Mouse (Mus musculus) mouse trophoblast stem cell (cell line): ENCODE results near the gene Lsm11.

ENCODE experiments used
- in situ Hi-C, 2 experiments: fragments of 300-500 bp; cut with MseI, MboI; formaldehyde crosslinking; loops; 2 replicates in 1 of 2; 3 replicates in 1 of 2; pipeline ENCODE4 v1.15.1; 2025

Gene Lsm11

DNA sequence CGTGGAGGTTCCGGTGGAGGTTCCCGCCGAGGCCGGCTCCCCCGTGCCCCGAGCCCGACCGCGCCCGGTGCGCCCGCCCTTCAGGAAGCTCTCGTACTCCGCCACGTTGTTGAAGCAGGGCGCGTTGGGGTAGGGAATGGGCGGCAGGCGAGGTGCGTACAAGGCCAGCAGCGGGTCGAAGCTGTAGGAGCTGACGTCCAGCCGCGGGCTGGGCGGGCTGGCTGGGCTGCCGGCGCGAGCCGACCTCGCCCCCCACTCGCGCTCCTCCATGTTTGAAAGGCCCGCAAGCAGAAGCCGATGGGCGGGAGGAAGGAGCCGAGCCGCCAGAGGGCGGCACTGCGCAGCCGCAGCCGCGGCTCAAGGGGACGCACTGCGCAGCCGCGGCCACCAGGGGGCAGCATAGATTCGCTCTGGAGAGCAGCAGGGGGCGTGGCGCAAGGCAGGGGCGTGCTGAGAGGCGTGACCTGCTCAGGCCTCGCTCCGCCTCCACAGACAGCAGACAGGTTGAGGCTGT is at the start of gene Lsm11:
TSS of gene Lsm11 (minus strand) at position 293 of the 514 bp plus-strand sequence.
- in situ Hi-C loops = no loop called here

DNA sequence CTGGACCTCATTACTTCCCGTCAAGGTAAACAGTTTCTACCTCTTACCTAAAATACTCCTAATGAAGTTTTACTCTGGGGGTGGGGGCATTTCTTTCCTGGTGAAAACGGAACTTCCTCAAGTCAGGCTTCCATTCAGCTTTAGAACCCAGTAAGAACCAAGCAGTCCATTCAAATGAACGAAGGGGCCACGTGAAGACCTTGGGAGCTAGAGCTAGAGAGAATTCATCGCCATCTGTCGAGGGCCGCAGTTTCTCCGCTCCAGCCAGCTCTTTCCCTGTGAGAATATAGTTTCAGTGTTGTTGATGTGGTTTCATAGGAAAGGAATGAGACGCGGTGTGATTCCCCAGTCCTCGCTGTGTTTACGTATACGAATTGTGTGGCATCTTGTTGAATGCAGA is 47.4 kb upstream of the Lsm11 start:
- in situ Hi-C loops = no loop called here

DNA sequence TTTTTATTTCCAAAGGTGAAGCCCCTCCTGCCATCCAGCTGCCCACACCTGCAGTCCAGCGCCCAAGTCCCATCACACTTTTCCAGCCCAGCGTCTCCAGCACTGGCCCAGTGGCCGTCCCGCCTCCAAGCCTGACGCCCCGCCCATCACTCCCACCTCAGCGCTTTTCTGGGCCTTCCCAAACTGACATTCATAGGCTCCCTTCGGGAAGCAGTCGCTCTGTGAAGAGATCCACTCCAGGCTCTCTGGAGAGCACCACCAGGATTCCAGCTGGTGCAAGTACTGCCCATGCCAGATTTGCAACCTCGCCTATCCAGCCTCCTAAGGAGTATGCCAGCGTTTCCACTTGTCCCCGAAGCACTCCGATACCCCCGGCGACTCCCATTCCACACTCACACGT is 46.9 kb upstream of the Lsm11 start:
- in situ Hi-C loops = no loop called here

DNA sequence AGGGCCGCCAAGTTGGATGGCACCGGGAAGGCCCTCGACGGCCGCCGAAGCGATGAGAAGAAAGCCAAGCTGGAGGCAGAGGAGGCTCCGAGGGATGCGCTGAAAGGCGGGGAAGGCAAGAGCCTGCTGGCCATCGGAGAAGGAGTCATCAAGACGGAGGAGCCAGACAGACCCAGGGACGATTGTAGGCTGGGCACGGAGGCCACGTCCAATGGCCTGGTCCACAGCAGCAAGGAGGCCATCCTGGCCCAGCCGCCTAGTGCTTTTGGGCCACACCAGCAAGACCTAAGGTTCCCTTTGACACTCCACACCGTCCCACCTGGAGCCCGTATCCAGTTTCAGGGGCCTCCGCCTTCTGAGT is 36.1 kb upstream of the Lsm11 start:
- in situ Hi-C loops = no loop called here

DNA sequence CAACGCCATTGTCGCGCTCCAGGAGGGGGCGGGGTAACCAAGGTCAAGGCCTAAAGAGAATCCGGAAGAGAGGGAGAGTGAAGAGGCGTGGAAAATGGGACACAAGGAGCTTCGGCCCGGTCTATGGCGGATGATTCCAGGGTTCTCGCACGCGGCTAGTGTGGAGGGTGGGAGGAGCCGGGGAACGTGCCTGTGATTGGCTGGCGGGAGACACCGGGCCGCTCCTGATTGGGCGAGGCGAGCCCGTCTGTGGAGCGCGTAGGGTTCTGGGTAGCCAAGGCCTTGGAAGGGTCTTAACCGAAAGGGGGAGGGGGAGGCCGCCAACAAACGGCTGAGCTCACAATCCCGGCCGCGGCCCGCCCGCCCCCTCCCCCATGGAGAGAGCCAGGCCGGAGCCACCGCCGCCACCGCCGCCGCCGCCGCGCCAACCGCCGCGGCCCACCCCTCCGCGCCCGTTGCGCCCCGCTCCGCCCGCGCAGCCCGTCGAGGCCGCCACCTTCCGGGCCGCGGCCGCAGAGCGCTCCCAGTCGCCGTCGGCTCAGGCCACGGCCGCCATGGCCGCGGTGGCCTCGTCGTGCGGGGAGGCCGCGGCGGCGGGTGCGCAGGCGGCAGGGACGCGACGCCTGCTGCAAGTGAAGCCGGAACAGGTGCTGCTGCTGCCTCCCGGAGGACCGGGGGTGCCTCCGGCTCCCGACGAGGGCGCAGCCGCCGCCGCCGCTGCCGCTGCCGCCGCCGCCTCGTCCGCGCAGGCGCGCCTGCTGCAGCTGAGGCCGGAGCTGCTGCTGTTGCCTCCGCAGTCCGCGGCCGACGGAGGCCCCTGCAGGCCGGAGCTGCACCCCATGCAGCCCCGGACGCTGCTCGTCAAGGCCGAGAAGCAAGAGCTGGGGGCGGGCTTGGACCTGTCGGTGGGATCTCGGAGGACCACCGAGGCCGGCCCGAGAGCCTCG is 35.5 kb upstream of the Lsm11 start, which contains the start of gene Sox30:
TSS of gene Sox30 (plus strand) at position 365 of the 947 bp plus-strand sequence.
- in situ Hi-C loops = no loop called here

DNA sequence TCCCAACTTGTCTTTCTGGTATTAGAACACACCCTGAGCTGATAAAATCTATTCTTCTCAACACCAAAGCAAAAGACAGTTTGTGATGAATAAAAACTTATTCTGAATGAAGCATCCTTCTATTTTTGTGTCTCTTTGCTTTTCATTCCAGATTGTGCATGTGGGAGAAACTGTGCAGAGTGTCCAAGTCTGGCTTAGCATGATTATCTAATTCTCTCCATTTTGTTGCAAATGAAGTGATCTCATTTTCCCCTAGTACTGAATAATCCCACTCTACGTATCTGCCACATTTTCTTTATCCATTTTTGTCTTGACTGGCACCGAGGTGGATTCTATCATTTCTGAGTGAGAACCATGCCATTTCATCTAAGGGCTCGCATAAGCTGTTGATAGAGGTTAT is 31.3 kb upstream of the Lsm11 start:
- in situ Hi-C loops = no loop called here

DNA sequence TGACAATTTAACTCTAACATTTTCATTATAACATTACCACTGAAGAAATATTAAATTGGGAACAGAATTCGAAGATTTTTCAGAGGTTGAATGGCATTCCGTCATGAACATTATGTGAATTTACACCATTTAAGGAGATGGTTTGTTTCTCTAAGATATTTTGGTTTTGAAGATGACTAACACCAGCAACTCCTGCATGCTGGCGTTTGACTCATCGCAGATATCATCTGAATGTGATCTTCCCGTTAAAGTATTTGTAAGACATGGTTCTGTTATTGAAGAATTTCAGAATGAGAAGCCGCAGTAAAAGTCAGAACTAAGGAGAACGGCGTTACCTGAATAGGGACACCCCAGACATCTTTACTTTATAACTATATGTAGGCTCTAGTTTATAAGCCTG is 29.7 kb upstream of the Lsm11 start:
- in situ Hi-C loops = no loop called here

DNA sequence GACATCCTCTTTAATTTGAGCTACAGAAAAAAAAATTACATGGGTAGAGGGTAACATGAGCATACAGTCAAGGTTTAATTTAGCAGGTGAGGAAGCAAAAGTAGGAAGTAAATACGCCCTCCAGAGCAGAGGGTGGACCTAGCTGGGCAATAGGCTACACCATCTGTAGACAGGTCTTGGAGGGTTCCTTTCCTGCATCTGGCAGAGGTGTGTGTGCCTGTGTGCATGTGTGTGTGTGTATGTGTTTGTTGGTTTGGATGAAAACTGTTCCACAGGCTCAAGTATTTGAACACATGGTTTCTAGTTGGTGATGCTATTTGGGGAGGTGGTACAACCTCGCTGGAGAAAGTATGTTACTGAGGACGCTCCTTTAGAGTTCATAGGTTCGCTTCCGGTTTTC is 28.9 kb upstream of the Lsm11 start:
- in situ Hi-C loops = no loop called here

DNA sequence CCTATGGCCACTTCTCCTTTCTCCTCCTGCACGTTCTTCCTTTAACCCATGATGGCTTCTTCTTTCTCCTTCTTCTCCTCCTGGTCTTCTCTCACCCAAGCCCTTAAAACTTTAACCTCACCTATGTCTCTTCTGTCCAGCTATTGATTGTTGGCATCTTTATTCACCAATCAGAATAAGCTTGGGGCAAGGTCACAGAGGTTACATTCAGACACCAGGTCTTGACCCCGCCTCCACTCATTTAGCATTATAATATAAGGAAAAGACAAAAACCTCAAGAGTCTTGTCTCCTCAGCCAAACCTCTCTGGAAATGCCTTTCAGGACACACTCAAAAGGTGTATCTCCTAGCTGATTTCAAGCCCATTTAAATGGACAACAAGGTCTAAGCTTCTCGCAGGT is 23.7 kb upstream of the Lsm11 start:
- in situ Hi-C loops = no loop called here

DNA sequence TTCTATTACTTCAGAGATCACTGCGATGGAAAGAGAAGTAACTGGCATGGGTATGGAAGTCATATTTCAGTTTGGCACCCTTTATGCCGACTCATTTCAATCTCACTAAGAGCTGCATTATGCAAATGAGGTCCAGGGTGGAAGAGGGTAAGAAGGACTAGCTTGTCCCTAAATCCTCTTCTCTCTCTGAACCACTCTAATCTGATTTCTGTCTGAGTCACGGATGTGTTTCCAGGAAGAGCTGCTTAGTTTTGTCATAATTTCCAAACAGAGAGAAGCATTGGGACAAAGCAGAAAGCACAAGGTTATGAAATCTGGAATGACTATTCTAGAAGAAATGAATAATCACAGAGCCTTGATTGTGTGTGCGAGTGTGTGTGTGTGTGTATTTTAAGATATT is 22.2 kb upstream of the Lsm11 start:
- in situ Hi-C loops = no loop called here

DNA sequence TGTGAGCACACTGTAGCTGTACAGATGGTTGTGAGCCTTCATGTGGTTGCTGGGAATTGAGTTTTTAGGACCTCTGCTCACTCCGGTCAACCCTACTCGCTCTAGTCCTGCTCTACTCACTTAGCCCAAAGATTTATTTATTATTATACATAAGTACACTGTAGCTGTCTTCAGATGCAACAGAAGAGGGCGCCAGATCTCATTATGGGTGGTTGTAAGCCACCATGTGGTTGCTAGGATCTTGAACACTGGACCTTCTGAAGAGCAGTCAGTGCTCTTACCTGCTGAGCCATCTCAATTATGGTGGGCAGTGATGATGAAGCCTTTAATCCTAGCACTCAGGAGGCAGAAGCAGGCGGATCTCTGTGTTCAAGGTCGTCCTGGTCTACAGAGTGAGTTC is 15.3 kb upstream of the Lsm11 start:
- in situ Hi-C loops = no loop called here

DNA sequence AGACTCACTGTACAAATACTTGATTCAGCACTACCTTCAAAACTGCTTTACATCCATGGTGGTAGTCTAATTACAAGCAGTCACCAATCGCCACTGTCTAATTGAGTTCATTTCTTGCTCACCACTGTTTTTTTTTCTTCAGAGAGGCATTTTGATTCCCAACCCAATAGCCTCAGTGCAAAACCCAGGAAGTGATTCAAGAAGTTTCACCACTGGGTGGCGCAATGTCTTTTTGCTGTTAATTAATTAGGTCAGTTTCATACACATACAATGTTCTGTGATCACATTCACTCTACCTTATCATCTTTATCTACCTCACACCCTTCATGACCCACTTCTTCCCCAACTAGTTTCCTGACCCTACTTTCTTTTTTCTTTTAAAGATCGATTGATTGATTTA is 14.9 kb upstream of the Lsm11 start:
- in situ Hi-C loops = no loop called here

DNA sequence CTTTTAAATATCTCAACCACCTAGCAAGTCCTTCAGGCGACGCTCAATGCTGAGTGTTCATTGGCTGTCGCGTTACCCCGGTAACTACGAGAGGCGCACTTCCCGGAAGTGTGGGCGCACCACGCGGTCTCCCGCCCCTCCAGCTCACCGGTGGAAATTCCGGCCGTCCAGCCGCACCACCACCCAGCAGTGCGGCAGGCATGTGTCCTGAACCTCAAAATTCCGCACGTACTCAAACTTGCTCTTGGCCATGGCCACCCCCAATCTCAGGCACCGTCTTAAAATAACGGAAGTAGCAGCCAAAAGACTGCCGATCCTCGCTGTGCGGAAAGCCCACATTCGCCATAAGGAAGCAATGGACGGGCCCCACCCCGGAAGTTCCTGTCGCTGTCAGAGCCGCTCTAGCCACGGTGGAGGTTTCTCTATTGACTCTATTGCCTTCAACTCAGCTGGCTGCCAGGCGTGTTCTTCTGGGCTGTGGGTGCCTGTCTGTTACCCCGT is 10.4 kb upstream of the Lsm11 start, which contains the start of gene Thg1l:
TSS of gene Thg1l (minus strand) at position 368 of the 501 bp plus-strand sequence.
- in situ Hi-C loops = no loop called here

DNA sequence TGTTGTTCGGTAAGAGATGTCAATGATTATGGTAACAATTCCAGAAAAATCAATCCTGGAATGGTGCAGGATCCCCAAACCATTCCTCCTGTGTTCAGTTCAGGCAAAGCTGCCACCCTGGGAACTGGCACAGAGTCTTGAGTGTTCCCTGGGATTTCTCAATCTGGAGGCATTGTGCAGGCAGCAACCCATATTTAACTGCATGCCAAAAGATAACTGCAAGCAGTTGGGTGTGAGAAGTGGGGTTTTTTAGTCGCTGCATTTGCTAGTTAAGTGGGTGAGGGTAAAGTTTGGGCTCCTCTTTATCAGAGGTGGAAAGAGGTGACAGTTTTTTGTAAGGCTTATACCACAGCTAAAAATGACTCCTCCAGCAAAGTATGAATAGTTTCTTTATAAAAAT is 2.8 kb upstream of the Lsm11 start:
- in situ Hi-C loops = no loop called here

DNA sequence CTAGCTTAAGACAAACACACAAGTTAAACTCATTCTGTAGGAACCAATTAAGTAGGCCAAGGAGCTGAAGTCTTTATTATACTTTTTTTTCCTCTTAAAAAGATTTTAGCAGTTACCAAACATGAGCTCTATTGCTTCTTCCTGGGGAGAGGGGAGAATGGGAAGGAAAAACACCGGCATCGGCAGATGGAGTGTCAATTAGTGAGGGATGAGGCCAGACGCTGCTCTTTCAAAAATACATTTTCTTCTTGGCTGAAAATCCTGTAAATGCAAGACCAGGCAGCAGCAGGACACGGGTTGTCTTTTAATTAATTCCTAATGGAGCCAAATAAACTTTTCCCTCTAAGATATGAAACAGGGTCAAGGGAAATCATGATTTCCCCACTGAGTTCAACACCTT is 2.1 kb upstream of the Lsm11 start:
- in situ Hi-C loops = no loop called here

DNA sequence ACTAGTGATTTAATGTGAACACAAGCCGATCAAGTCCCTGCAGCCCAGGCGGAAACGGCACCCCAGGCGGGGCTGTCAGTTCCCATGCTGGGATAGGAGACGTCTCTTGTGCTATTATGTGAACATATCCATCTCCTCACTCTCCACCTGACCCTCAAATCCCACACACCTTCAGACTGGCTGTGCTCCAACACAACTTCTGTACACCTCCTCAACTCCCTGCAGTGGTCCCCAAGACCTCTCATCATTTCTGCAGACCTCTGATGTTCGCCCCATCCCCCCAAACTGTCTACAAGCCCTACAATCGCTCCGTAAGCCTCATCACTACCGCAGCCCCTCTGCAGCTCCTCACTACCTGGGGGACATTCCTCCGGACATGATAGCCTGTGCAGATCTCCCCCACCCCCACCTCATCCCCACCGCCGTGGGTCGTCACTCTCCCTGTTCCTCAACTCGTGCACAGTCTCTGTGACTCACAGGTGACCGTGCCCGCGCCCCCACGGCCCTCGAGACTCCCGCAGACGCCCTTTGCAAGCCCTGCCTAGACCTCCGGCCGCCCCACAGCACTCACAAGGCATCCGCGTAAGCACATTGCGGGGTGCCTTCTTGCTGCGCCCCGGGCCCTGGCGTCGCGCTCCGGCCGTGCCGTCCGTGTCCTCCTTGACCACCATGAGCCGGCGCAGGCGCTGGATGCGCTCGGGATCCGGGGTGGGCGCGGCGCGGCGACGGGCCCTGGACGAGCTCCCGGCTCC is 668 bp downstream of the Lsm11 start:
- in situ Hi-C loops = no loop called here

DNA sequence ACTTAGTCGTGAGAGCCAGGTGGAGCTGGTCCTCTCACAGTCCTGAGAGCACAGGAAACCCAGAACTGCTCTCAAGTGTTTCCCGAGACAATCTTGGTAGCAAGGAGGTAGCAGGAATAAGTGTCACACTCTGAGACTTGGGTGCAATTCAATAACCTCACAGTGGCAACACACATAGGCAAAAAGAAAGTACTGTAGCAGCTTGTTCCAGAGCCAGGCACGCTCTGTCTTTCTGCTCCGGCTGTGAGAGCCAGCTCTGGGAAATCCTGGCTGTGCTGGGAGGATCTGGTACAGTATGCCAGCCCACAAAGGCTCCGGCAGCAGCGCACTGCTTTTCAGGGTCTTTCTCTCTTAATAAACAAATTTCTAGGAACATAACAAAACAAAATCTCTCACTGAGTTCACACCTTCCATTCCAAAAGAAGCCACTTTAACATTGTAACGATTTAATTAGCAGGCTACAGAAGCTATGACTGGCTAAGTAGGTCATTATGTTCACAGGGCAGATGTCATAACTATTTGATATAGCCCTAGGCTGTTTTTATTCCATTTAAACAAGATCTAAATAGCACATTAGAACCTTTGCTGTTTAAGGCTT is 1.5 kb downstream of the Lsm11 start:
- in situ Hi-C loops = no loop called here

DNA sequence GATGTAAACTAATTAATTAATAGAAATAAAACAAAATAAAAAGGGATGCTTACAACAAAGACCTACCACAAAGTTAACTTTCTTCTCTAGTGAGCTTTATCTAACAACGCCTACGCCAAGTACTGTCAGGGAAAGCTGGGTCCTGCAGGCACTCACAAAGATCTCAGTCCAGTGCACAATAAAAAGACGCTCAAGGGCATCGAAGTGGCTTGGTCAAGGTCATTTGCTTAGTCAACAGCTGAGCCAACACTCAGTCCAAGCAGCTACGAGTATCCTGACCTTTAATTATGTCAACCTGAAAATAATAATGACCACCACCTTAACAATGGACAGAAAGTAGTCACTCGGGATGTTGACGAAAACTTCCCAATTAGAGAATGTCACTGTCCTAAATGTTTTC is 2.5 kb downstream of the Lsm11 start:
- in situ Hi-C loops = no loop called here

DNA sequence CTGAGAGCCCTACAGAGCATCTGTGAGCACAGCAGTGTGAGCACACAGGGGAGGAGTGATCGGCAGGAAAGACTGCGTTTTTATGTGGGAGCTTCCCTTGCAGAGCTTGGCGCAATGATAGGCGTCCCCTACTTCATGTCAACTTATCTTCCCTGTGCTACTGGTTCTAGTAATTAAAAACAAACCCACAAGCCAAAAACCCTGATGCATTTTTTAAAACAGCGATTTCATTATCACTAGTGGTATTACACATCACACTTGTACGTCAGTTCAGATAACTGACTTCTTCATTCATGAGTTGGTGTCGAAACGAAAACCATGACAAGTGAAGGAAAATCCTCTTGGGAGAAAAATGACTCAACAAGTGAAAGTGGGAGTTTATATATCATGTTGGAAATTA is 5.8 kb downstream of the Lsm11 start:
- in situ Hi-C loops = no loop called here

DNA sequence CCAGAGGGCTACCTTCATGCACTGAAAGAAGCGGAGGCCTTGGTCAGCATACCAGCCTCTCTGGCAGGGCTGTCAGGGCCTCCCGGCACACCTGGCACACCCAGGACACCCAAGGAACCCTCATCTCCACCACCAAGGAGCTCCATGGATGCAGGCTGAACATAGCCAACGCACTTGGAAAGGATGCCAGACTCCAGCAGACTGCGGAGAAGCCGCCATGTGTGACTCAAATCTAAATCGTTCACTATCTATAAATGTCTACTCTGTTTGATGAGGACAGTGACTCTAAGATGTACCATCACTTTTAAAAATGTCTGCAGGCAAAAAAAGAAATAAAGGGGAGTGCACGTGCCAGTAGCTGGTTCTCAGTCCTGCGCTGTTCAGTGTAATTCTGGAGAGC is 7.3 kb downstream of the Lsm11 start:
- in situ Hi-C loops = no loop called here

DNA sequence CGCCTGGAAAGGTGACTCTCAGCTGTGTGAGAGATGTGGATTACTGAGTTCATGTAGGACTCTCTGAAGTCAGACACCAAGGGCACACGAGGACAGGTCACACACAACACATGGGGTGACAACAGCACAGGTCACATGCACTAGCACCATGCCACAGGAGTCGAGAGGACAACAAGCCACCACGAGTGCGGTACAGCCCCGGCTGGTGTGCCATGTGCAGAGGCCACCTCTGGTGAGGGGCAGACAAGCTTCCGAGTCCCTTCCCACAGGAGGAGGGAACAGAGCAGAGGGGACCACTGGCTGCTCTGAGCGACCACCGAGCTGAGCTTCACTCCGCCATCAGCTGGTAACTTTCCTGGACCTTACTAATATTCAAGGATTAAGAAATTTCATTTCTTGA is 12.0 kb downstream of the Lsm11 start:
- in situ Hi-C loops = no loop called here

DNA sequence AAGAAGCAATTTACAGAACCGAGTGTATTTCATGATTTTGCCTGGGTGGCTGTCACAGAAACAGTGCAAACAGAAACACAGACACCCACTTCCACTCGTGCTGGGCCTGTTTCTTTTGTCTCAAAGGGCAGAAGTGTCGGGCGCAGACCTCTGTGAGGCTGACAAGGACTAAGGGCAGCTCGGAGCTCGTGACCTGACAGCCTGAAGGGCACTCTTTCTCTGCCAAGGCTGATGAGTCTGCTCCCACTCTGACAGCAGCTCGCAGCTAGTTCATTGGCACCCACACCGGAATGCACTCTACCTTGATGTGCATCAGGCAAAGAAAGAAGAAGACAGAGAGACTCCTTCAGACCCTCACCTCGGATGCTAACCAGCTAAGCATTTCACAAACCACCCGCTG is 15.2 kb downstream of the Lsm11 start:
- in situ Hi-C loops = no loop called here
